Mouse (Mus musculus): ENCODE results near the gene Farp1. TPM values are rescaled to one million over a fixed set of nuclear protein-coding genes. Genes with fewer than 3 reads are reported as not detected.

The Farp1 gene
- polyA plus RNA-seq, 1 experiment = 12.4 TPM

- TF ChIP-seq POLR2A (IDR thresholded peaks at IDR 0.05; ENCODE audit: low read depth, low read length) (no peak), CTCF (IDR thresholded peaks at IDR 0.05; ENCODE audit: extremely low read depth, insufficient read length, insufficient replicate concordance, low read depth, low read length) (no peak)
- Histone ChIP-seq H3K4me3 (ENCODE audit: low read depth, low read length) (no peak overlapping the region), H3K4me1 (ENCODE audit: control insufficient read depth, insufficient read depth, insufficient read length, low read length) (peaks cover 14% of the 10 kb centered on the region; the same call in 1 of the 2 replicates), H3K27ac (ENCODE audit: insufficient read depth, low read depth, low read length) (no peak overlapping the region), H3K27me3 (ENCODE audit: control insufficient read depth, insufficient read depth, low read length) (no peaks in the 10 kb centered on the region), H3K36me3 (ENCODE audit: control insufficient read depth, insufficient read depth, low read length) (no peaks in the 10 kb centered on the region)
- WGBS = 54% methylated on average over 2 of the region's 2 CpGs
Measured at GRCm38 (mm10) chr14:121144496-121144895, 109.5 kb downstream of the Farp1 start.

- Histone ChIP-seq H3K36me3 (ENCODE audit: control insufficient read depth, insufficient read depth, low read length) (no peaks in the 10 kb centered on the region), H3K27ac (ENCODE audit: insufficient read depth, low read depth, low read length) (0 out of 2 replicates have a peak overlapping the region, but pooled peaks have one; percentile 14), H3K4me1 (ENCODE audit: control insufficient read depth, insufficient read depth, insufficient read length, low read length) (peaks cover 14% of the 10 kb centered on the region; the same call in 1 of the 2 replicates), H3K27me3 (ENCODE audit: control insufficient read depth, insufficient read depth, low read length) (no peaks in the 10 kb centered on the region), H3K4me3 (ENCODE audit: low read depth, low read length) (no peak overlapping the region)
- TF ChIP-seq CTCF (IDR thresholded peaks at IDR 0.05; ENCODE audit: extremely low read depth, insufficient read length, insufficient replicate concordance, low read depth, low read length) (no peak), POLR2A (IDR thresholded peaks at IDR 0.05; ENCODE audit: low read depth, low read length) (no peak)
- 24% methylated on average over 3 of the region's 3 CpGs for WGBS
Measured at GRCm38 (mm10) chr14:121145291-121145690, 110.3 kb downstream of the Farp1 start.

- H3K36me3 ChIP-seq (ENCODE audit: control insufficient read depth, insufficient read depth, low read length) = no peaks in the 10 kb centered on the region
- TF ChIP-seq POLR2A (IDR thresholded peaks at IDR 0.05; ENCODE audit: low read depth, low read length) (no peak), CTCF (IDR thresholded peaks at IDR 0.05; ENCODE audit: extremely low read depth, insufficient read length, insufficient replicate concordance, low read depth, low read length) (no peak)
- H3K4me3 ChIP-seq (ENCODE audit: low read depth, low read length) = 0 out of 2 replicates have a peak overlapping the region, but pooled peaks have one; percentile 12
- no peaks in the 10 kb centered on the region for H3K27me3 ChIP-seq (ENCODE audit: control insufficient read depth, insufficient read depth, low read length)
- 9% methylated on average over 10 of the region's 10 CpGs for WGBS
- 0 out of 2 replicates have a peak overlapping the region, but pooled peaks have one; percentile 14 for H3K27ac ChIP-seq (ENCODE audit: insufficient read depth, low read depth, low read length)
- peaks cover 14% of the 10 kb centered on the region; the same call in 1 of the 2 replicates for H3K4me1 ChIP-seq (ENCODE audit: control insufficient read depth, insufficient read depth, insufficient read length, low read length)
Measured at GRCm38 (mm10) chr14:121145698-121146097, 110.7 kb downstream of the Farp1 start.

- H3K27ac ChIP-seq (ENCODE audit: insufficient read depth, low read depth, low read length) = peak overlapping the region; percentile 35; the same call in 1 of the 2 replicates
- WGBS = 19% methylated on average over 7 of the region's 7 CpGs
Measured at GRCm38 (mm10) chr14:121146213-121146612, 111.2 kb downstream of the Farp1 start.

GRCm38 (mm10) chr14:121147026-121147425, 112.0 kb downstream of the Farp1 start:
- H3K27me3 ChIP-seq (ENCODE audit: control insufficient read depth, insufficient read depth, low read length) = no peaks in the 10 kb centered on the region
- TF ChIP-seq POLR2A (IDR thresholded peaks at IDR 0.05; ENCODE audit: low read depth, low read length) (no peak), CTCF (IDR thresholded peaks at IDR 0.05; ENCODE audit: extremely low read depth, insufficient read length, insufficient replicate concordance, low read depth, low read length) (no peak)
- H3K27ac ChIP-seq (ENCODE audit: insufficient read depth, low read depth, low read length) = no peak overlapping the region
- WGBS = 57% methylated on average over 3 of the region's 3 CpGs
- peaks cover 14% of the 10 kb centered on the region; the same call in 1 of the 2 replicates for H3K4me1 ChIP-seq (ENCODE audit: control insufficient read depth, insufficient read depth, insufficient read length, low read length)
- no peak overlapping the region for H3K4me3 ChIP-seq (ENCODE audit: low read depth, low read length)
- no peaks in the 10 kb centered on the region for H3K36me3 ChIP-seq (ENCODE audit: control insufficient read depth, insufficient read depth, low read length)

More at GRCm38 (mm10) chr14:121146213-121146612, 111.2 kb downstream of the Farp1 start:
- TF ChIP-seq CTCF (IDR thresholded peaks at IDR 0.05; ENCODE audit: extremely low read depth, insufficient read length, insufficient replicate concordance, low read depth, low read length) = no peak
- TF ChIP-seq POLR2A (IDR thresholded peaks at IDR 0.05; ENCODE audit: low read depth, low read length) = no peak
- Histone ChIP-seq H3K27me3 (ENCODE audit: control insufficient read depth, insufficient read depth, low read length) (no peaks in the 10 kb centered on the region), H3K4me1 (ENCODE audit: control insufficient read depth, insufficient read depth, insufficient read length, low read length) (peaks cover 14% of the 10 kb centered on the region; the same call in 1 of the 2 replicates), H3K4me3 (ENCODE audit: low read depth, low read length) (no peak overlapping the region), H3K36me3 (ENCODE audit: control insufficient read depth, insufficient read depth, low read length) (no peaks in the 10 kb centered on the region)

- no peaks in the 10 kb centered on the region for H3K27me3 ChIP-seq (ENCODE audit: control insufficient read depth, insufficient read depth, low read length)
- 54% methylated on average over 11 of the region's 11 CpGs for WGBS
Measured at GRCm38 (mm10) chr14:121148088-121148785, 113.2 kb downstream of the Farp1 start.

GRCm38 (mm10) chr14:121149984-121150383, 115.0 kb downstream of the Farp1 start:
- TF ChIP-seq CTCF (IDR thresholded peaks at IDR 0.05; ENCODE audit: extremely low read depth, insufficient read length, insufficient replicate concordance, low read depth, low read length) (no peak), POLR2A (IDR thresholded peaks at IDR 0.05; ENCODE audit: low read depth, low read length) (no peak)
- H3K36me3 ChIP-seq (ENCODE audit: control insufficient read depth, insufficient read depth, low read length) = no peaks in the 10 kb centered on the region
- no peak overlapping the region for H3K4me3 ChIP-seq (ENCODE audit: low read depth, low read length)
- H3K27me3 ChIP-seq (ENCODE audit: control insufficient read depth, insufficient read depth, low read length) = no peaks in the 10 kb centered on the region
- H3K27ac ChIP-seq (ENCODE audit: insufficient read depth, low read depth, low read length) = no peak overlapping the region
- WGBS = 84% methylated on average over 5 of the region's 5 CpGs
- peaks cover 10% of the 10 kb centered on the region; the same call in 1 of the 2 replicates for H3K4me1 ChIP-seq (ENCODE audit: control insufficient read depth, insufficient read depth, insufficient read length, low read length)

More at GRCm38 (mm10) chr14:121148088-121148785, 113.2 kb downstream of the Farp1 start:
- Histone ChIP-seq H3K4me3 (ENCODE audit: low read depth, low read length) (no peak overlapping the region), H3K27ac (ENCODE audit: insufficient read depth, low read depth, low read length) (no peak overlapping the region), H3K4me1 (ENCODE audit: control insufficient read depth, insufficient read depth, insufficient read length, low read length) (peaks cover 14% of the 10 kb centered on the region; the same call in 1 of the 2 replicates), H3K36me3 (ENCODE audit: control insufficient read depth, insufficient read depth, low read length) (no peaks in the 10 kb centered on the region)
- TF ChIP-seq CTCF (IDR thresholded peaks at IDR 0.05; ENCODE audit: extremely low read depth, insufficient read length, insufficient replicate concordance, low read depth, low read length) (no peak), POLR2A (IDR thresholded peaks at IDR 0.05; ENCODE audit: low read depth, low read length) (no peak)
